Comparison of ENCODE assay signal across 24 mouse cellular contexts in the genomic region with DNA sequence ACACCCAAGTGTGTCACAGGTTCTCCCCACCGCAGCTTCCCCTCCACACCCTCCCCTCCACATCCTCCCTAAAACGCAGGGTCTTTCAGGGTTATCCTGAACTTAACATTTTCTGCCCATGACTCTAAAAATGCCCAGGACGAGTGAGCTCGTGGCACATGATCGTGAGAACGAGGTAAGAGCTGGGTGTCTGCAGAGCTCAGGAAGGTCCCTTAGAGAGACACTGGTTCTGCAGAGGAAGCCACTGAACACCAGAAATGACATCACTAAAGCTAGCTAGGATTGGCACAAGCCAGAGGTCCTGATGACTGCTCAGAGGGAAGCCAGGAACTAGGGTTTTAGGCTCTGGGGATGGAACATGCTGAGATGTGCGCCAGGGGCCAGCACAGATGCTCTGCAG. TPM values are rescaled to one million over a fixed set of nuclear protein-coding genes. Genes with fewer than 3 reads are reported as not detected.
DNase-seq lines count a peak whose midpoint lies in the region; ATAC-seq and TF ChIP-seq lines count a peak whose summit lies in the region.
"Had no signal": no experiment of that assay in that cellular context is flagged by ENCODE, and none has a peak within 500 bp of the region (broad histone marks: within the 10 kb centered on the region; RNA-seq: fewer than 3 reads in every experiment).

No protein-coding gene starts in this region.

- no peaks in the 10 kb centered on the region for H3K27me3 ChIP-seq in kidney, embryonic 16.5 days (ENCODE audit: insufficient read depth, low read length)
- no peaks in the 10 kb centered on the region for H3K27me3 ChIP-seq in intestine, postnatal 0 days (replicated peaks; ENCODE audit: control insufficient read depth, insufficient read depth, low read length)
- H3K27me3 ChIP-seq: forebrain, embryonic 15.5 days; heart, embryonic 12.5 days; hindbrain, embryonic 12.5 days; limb, embryonic 15.5 days had no signal

- no peak for TF ChIP-seq CTCF in intestine, postnatal 0 days (IDR thresholded peaks at IDR 0.05; ENCODE audit: low read depth)

- no peaks in the 10 kb centered on the region for H3K9me3 ChIP-seq in kidney, embryonic 16.5 days (ENCODE audit: low read length)
- no peaks in the 10 kb centered on the region for H3K9me3 ChIP-seq in intestine, postnatal 0 days (ENCODE audit: control insufficient read depth)
- H3K9me3 ChIP-seq: embryonic facial prominence, embryonic 10.5 days; forebrain, embryonic 15.5 days; heart, embryonic 12.5 days; hindbrain, embryonic 12.5 days; limb, embryonic 15.5 days; midbrain, embryonic 10.5 days had no signal

- H3K9ac ChIP-seq in kidney, embryonic 16.5 days (replicated peaks; ENCODE audit: low read length) = peak overlapping the region; percentile 22; the same call in 1 of the 2 replicates
- H3K9ac ChIP-seq in intestine, postnatal 0 days (ENCODE audit: low read depth, low read length) = no peak overlapping the region
- H3K9ac ChIP-seq: forebrain, embryonic 15.5 days; heart, embryonic 12.5 days; hindbrain, embryonic 12.5 days; limb, embryonic 15.5 days; lung, embryonic 14.5 days had no signal

- H3K4me1 ChIP-seq in kidney, embryonic 16.5 days (ENCODE audit: insufficient read depth, low read length) = peaks cover 55% of the 10 kb centered on the region
- peaks cover 12% of the 10 kb centered on the region; the same call in 1 of the 2 replicates for H3K4me1 ChIP-seq in intestine, postnatal 0 days (replicated peaks; ENCODE audit: control insufficient read depth, insufficient read depth, low read length)

- no peak for DNase-seq in kidney, adult 18-20 months
- peak; percentile 62 for DNase-seq in CD4-positive helper T cell, adult 2 months (ENCODE audit: low read depth, low spot score)
- peak; percentile 43 for DNase-seq in CD4-positive, CD25-positive, alpha-beta regulatory T cell, adult 2 months (ENCODE audit: low read depth, low spot score)
- DNase-seq in yolk sac, embryonic 10.5 days (ENCODE audit: low spot score) = no peak
- DNase-seq in thymus, adult 18-20 months = no peak
- DNase-seq: adrenal gland, postnatal 25 days; cerebellum, adult 8-10 months; gastrocnemius, postnatal 10 days; heart, adult 11 months; heart, postnatal 10 days; lung, embryonic 14.5 days; lung, postnatal 4 days; thymus, postnatal 36 days had no signal

- WGBS in kidney, embryonic 16.5 days = 83% methylated on average over 7 of the region's 7 CpGs
- 72% methylated on average over 7 of the region's 7 CpGs for WGBS in intestine, postnatal 0 days

- no peak overlapping the region for H3K4me3 ChIP-seq in kidney, embryonic 16.5 days (ENCODE audit: low read length)
- no peak overlapping the region for H3K4me3 ChIP-seq in intestine, postnatal 0 days (ENCODE audit: low read depth, low read length)
- H3K4me3 ChIP-seq: embryonic facial prominence, embryonic 10.5 days; forebrain, embryonic 15.5 days; heart, embryonic 12.5 days; hindbrain, embryonic 12.5 days; left cerebral cortex, adult 2 months; limb, embryonic 15.5 days; midbrain, embryonic 10.5 days; myocyte had no signal

- no peaks in the 10 kb centered on the region for H3K36me3 ChIP-seq in kidney, embryonic 16.5 days (ENCODE audit: insufficient read depth, low read length)
- H3K36me3 ChIP-seq in intestine, postnatal 0 days (ENCODE audit: control insufficient read depth, insufficient read depth) = peaks cover 14% of the 10 kb centered on the region; the same call in 1 of the 2 replicates
- H3K36me3 ChIP-seq: embryonic facial prominence, embryonic 10.5 days; forebrain, embryonic 15.5 days; heart, embryonic 12.5 days; hindbrain, embryonic 12.5 days; limb, embryonic 15.5 days; midbrain, embryonic 10.5 days had no signal

- no peak for ATAC-seq in kidney, embryonic 16.5 days (ENCODE audit: low FRiP score, low TSS enrichment)
- no peak for ATAC-seq in intestine, postnatal 0 days
- ATAC-seq: forebrain, embryonic 15.5 days; midbrain, embryonic 16.5 days had no signal

- no peak overlapping the region for H3K4me2 ChIP-seq in kidney, embryonic 16.5 days (replicated peaks; ENCODE audit: low read depth, low read length)
- H3K4me2 ChIP-seq in intestine, postnatal 0 days (replicated peaks; ENCODE audit: low read depth) = no peak overlapping the region
- H3K4me2 ChIP-seq: forebrain, embryonic 15.5 days; heart, embryonic 12.5 days; hindbrain, embryonic 12.5 days; limb, embryonic 15.5 days; lung, embryonic 14.5 days had no signal

- H3K27ac ChIP-seq in kidney, embryonic 16.5 days (ENCODE audit: low read length) = peak overlapping the region; percentile 80
- peak overlapping the region; percentile 58 for H3K27ac ChIP-seq in intestine, postnatal 0 days (ENCODE audit: low read depth, low read length)
- H3K27ac ChIP-seq: forebrain, embryonic 15.5 days; hindbrain, embryonic 12.5 days; left cerebral cortex, adult 2 months; limb, embryonic 15.5 days; midbrain, embryonic 10.5 days had no signal

RNA-seq across cellular contexts. Expression of a gene that starts 18.7 kb away (rescaled TPM):
- 64.1 and 71.8 TPM in 2 replicates for polyA plus RNA-seq in kidney, embryonic 16.5 days (2015; fragmentation: Nextera tagmentation; extraction: Ambion mirVana)
- 184 and 199 TPM in 2 replicates for polyA plus RNA-seq in intestine, postnatal 0 days (2015; fragmentation: Nextera tagmentation; extraction: Ambion mirVana)

Comparison
In these comparisons a context has a peak if more than half of its experiments do, and no peak if none do; other contexts are left out.
1. DNase-seq: peak in CD4-positive helper T cell, adult 2 months (single experiment) and CD4-positive, CD25-positive, alpha-beta regulatory T cell, adult 2 months (single experiment); none in kidney, adult 18-20 months (single experiment), yolk sac, embryonic 10.5 days (single experiment) and thymus, adult 18-20 months (0 of 2).